Mouse (Mus musculus) c-Kit-negative CD71-positive TER-119-positive erythroid progenitor cells, embryonic 14.5 days (primary cell): ENCODE measurements around the gene Rad51b.

Source experiments
- DNase-seq: peaks from one replicate; pipeline ENCODE4 v3.0.0-alpha.2; 2013; ENCODE audit warnings: low read depth, low spot score

Rad51b gene

DNA sequence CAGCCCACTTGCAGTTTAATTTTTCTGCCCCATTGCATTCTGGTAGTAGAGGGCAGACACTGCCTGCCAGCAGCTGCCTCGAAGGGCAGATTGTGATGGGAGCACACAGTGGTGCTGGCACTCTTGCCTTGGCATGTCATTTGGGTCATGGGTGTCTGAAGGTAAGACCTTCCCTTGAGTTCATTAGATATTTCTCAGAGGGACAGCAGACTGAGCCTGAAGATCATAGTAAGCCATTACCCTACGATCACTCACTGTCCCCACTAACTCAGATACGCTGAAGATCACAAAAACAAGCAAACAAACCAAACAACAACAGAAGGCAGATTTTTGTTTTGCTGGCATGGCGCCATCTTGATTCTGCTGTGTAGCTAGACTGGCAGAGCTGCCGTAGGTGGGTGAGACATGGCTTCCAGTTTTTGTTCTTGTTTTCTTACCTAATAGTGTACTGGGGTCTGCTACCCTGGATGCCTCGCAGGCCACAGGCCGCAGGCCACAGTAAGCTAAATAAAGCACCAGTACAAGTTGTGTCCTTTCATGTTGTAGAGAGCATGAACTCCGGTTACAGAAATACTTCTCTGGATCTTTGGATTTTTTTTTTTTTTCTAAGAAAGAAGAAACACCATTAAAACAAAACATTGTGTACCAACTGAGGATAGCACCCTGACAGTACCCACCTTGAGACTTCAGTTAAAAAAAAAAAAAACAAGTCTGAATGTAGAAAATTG lies 316.1 kb downstream of the Rad51b start:
- no peak for DNase-seq

DNA sequence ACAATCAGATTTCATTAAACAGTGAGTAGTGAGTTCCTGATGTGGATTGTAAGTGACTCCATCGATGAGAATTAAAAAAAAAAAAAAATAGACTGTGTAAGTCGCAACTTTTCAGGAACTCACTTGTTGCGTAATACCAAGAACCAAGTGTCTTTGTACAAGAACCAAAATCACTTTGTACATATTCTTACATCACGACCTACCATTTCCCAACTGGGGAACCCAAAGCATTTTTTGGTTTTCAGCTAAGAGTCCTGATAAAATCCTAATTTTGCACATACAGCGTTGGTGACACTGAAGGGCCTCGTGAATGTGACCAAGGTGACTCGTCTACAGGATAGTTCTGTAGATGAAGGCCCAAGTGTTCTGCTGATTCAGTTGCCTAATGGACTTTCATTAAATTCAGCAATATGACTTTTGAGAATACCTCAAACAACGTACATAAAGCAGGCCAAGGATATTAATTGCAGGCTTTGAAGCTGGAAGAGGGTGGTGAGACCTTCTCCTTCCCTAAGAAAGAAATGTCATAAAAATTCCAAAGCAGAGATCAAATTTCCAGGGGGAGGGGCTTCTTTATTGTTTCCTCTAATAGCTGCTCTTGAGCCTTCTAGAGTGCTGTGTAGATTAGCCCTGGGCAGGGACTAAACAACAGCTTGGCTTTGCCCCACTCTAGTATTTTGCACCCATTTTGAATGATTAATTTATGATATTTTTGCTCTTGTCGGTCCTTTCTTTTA lies 316.9 kb downstream of the Rad51b start:
- no peak for DNase-seq

DNA sequence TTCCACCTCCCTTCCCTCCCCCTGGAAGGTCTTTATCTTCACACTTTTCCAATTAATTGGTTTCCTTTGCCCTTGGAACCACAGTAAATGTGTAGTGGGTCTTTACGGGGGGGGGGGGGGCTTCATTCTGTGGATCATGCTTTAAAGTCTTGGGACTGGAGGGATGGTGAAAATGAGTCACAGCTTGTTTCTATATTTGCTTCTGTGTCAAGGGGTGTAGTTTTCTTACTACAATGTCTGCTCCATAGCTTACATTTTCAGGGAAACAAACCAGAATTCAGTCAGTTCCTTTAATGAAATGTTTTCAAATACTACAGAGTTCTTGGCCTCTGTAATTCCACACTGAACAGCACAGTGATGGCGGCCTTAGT lies 317.5 kb downstream of the Rad51b start:
- DNase-seq: no peak

DNA sequence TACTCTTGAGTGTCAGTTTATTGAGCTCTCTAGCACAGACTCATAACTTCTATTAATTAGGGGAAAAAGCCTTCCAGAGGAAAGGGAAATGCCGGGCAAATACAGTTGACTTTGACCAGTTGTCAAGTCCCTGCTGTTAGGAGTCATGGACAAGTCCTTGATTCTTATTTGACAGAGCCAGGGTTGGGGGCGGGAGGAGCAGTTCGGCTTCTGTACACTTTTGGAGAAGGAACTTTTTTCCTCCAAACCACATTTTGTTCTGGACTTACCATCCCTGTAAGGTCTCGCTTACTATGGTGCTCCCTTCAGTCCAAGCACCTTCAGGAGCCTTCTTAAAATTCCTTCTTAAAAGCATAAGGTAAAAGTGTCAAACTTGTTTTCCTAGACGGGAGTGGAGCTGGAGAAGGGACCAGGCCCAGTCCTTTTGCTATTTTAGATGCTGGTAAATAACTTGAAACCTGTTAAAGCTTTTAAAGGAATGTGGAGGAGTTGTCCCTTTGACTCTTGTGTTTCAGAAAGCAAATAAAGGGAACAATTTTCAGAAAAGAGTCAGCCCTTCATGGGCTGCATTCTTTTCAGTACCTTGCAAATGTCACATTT lies 318.7 kb downstream of the Rad51b start:
- no peak for DNase-seq

DNA sequence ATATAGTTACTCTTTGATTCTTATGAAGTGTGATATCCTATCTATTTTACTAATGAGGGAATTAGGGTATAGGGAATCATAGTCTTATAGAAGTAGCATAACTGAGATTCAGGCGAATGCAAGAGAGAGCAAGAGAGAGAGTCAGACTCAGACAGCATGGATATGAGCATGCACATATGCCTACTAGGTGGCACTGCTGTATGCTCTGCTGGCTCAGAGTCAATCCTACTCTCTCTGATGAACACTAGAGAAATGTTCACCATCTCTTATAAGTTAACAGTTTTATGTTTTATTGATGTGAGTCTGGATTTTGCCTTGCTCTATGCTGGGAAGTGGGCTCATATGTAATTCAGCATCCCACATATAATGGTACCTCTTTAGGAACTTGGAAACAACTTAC lies 321.9 kb downstream of the Rad51b start:
- no peak for DNase-seq

DNA sequence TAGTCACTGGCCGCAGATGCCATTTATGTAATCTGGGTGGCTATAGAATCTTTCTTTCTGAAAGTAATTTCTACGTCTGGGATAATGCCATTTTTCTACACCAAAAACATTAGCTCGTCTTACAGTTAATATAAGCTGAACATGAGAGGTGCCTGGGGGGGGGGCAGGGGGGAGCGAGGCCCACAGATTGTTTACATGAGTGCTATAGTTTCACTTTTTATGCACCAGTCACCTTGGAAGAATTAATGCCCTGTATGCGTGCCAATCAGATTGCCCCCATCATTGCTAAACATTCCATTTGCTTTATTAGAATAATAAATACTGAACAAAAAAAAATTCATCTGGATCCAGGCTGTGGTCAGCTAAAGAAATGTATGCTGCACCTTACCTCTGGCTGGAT lies 323.6 kb downstream of the Rad51b start:
- DNase-seq: no peak

DNA sequence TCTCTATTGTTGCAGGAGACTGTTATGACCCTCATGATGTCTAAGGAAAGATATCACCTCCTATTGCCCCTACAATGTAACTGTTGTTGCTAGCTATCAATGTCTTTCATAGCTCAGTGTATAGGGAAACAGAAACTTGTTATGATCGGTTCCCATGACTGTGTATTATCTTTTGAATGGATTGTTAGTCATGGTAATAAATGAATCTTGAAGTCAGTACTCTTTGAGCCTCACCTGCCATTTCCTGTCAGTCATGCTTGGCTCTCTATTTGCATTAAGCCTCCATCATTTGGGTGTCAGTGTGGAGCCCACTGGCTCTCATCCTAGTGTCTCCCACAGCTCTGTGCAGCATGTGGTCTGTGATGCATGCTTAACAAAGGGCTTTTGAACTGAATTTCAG lies 326.2 kb downstream of the Rad51b start:
- DNase-seq: no peak

DNA sequence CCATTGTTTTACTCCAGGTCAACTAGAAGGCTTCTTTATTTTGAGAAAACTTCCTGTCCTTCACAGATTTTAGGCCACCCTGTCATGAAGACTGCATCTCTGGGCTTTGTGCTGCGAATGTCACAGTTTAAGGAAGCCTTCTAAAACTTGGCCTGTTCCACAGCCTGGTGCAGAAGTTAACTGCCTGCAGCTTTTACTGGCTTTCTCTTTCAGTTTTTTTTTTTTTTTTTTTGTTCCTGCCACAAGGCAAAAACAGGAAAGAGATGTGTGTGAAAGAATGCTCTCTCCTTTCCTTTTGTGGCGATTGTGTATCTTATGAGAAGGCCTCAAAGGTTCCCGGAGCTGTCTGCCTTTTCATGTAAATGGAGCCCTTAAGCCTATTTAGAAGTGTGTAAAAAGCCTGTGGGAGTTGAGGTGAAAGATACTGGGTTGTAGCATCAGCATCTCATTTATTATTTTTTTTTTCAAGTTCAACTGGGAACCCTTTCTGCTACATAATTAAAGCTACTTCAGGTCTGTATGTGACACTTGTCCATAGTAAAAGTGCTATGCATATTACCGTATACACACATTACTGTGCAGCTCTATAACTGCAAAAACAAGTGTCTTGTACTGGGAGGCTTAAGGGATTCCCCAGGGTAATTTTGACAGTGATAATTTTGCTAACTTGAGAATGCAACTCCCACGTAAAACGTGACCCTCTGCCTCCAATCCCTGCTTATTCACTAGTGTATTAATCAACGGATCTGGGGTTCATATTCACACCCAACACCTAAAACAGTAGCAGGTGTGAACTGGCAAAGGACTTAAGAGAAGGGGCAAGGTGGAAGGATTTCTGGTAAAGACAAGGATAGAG lies 328.8 kb downstream of the Rad51b start:
- DNase-seq: no peak

DNA sequence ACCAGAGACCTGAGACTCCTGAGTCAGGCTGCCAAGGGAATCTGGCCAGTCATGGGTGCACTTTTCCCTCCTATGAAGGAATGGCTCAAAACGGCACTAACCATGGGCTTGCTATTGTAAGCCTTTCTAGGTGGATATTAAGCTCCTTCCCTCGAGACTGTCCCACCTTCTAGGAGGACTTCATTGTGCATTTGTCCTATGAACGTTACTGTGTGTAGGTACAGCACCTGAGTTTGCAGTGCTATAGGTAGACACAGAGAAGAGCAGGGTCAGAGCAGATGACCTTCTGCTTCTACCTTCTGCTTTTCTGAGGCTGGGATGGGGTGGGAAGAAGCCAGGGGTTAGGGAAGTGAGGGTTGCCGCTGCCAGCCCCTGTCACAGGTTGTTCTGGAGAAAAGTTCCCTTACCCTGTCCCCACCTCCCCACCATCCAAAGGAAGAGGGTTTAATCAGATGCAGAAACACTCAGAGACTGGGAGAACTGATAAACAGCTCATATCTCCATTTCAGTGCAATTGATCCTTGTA lies 329.5 kb downstream of the Rad51b start:
- no peak for DNase-seq

DNA sequence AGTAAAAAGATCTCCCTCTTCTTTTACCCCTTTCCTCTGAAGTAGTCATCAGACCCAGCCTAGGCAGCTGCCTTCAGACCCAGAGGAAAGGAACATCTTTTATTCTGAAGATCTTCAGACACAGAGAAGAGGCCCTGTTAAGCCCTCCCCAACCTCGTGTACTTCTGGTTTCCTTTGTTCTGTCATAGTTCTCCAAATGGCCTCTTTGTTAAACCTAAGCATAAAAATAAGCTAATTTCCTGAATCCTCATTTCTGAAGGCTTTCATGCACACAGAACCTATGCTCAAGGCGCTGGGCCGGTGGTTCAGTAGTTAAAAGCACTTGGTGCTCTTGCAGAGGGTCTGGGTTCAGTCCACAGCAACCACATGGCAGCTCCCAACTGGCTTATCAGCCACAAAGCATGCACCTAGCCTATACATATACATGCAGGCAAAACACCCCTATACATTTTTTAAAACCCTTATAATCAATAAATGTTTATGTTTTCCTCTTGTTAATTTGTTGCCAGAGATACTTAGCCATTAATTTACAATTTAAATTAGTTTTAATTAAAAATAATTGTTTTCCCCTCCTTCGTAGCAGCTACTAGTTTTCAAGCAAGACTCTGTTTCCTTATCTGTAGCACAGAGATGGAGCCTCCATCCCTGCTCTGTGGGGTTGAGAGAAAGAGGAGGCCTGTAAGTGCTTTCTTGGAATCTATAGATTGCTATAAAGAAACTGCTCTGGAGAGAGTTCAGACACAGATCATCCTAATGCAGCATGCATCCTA lies 330.5 kb downstream of the Rad51b start:
- no peak for DNase-seq

DNA sequence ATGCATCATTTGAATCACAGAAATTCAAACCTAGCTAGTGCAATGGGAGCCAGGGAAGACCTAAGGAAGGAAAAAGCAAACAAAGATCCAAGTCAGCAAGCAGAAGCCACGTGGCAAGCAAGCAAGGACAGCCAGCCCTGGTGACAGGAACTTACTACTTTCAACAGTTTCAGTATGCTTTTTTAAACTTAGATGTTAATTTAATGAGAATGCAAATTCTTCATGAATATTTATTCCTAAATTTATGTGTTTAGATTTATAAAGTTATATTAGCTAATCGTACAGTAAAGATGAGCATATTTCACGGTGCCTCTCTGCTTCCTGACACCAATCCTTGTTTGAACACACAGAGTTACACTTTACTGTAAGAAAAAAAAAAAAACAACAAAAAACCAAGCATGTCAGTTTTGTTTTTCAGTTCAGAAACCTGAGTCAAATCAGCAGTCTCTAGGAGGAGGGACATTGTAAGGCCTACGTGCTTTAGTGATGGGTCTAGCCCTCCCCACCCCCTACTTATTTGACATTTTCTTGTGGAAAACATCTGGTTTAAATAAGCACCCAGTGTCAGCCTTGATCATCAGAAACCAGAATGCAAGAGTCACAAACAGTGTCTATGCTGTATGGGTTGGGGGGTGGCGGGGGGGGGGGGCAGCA lies 331.2 kb downstream of the Rad51b start:
- DNase-seq: no peak

DNA sequence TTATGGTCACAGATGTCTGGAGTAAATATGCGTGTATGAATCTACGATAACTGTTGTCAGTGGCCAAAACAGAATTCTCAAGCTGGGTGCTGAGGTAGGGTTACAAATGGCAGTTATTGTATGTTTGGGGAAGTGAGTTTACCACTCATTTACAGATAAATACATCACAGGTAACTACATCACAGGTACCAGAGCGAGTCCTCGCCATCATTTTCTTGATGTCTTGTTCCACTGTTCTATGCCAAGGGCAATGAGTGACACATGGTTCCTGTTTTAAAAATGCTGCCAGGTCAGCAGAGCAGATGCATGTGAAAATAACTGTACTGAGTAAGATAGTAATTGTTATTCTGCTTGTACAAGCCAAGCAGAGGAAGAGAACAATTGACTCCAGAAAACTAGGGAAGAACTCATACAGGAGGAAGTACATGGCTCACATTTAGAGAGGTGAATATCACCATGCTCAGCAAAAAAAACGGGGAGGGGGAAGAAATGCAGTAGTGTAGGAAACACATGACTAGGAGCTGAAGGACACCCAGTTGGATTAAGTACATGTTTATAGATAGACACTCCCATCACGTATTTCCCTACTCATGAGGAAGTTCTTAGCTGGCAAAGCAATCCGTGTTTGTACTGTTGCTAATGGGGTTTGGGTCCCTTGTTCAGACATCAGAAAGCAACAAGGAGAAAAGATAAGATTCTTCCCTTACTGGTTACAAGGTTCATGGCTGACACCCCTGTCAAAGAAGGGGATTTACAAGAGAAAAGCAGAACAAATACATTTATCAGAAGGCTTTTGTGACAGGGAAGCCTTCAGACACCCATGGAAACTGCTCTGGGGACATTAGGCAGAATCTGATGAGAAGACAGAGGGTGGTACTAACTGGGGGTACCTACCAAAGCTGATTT lies 333.1 kb downstream of the Rad51b start:
- no peak for DNase-seq

DNA sequence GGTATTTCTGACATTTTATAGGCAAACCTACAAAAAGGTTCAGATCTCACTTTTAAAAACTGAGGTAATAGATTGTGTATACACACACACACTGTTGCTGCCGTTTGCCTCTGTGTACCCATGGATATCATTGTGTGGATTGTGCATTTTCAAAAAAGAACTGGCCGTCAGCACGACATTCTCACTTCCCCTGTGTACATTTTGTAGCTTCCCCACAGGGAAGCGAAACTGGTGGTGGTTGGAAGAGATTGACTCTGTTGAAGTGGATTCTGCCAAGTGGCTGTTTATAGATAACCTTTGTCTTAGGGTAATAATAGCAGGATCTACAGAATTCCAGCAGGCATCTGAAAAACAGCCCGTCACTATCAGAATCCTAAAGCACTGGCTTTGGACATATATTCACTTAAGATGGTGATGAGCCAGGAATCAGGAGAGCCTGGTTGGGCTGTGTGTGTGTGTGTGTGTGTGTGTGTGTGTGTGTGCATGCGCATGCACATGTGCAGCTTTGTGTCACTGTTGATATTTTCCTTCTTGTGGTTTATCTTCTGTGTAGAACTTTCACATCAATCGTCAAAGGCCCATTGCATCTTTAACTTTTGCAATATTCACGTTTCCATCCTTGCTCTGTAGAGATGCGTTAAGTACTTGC lies 336.5 kb downstream of the Rad51b start:
- no peak for DNase-seq

DNA sequence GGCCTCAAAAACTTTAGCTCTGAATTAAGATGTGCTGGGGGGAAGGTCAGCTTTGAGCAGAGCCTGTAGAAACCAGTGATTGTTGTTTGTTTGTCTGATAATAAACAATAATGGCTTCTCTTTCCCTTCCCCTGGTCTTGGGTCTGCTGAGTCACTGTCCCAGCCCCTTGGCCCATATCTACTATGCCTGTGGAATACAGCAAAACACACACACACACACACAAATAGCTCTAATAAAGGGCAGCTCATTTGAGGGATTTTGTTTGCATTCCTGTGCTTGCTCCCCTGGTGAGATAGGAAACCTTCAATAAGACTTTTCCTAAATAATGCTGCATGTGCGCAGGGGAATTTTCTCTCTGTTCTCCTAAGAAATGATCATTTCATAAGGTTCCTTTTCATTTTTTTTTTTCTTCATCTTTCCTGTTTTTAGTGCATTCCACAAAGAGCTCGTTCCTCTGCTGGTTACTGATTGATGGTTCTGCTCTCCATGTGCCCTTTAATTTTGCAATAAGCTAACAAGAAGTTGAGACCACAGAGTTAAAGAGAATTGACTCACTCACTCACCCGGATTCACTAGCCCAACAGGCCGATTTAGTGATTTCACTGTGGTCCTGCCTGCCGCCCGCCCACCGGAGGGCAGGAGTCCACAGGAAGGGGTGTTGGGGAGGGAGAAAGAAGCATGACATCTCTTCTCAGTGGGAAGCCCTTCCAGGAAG lies 344.6 kb downstream of the Rad51b start:
- no peak for DNase-seq

DNA sequence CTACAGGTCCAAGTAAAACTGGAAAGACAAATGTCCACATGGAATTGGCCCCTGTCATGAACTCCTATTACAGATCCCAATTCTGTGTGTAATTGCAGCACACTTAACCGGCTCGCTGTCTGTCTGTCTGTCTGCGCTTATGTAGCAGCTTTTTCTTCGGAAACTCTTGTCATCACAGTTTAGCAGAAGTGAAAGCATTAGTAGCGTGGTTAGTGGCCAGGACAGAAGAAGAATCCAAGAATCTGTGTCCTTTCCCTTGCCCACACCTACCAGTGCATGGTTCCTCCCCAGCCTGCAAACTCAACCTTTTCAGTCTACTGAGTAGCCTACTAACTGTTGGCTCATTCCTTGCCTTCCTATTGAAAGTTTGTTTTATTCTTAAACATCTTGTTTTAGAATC lies 345.6 kb downstream of the Rad51b start:
- no peak for DNase-seq

DNA sequence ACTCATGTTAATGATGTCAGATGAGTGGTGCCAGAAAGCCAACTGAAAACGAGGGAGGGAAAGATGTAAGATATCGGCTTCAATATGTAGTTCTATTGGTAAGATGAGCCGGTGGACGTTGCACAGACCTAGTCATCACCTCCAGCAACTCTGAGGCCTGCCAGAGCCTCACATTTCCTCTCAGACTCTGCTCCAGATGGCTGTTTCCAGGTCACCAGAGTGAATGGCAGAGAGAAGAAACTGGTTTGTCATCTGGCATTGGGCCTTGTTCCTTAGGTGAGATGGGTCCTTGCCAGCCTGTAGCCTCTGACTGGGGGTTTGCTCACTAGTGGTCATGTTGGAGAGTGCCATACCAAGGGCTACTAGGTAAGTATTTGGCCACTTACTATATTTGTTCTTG lies 348.6 kb downstream of the Rad51b start:
- DNase-seq: no peak

DNA sequence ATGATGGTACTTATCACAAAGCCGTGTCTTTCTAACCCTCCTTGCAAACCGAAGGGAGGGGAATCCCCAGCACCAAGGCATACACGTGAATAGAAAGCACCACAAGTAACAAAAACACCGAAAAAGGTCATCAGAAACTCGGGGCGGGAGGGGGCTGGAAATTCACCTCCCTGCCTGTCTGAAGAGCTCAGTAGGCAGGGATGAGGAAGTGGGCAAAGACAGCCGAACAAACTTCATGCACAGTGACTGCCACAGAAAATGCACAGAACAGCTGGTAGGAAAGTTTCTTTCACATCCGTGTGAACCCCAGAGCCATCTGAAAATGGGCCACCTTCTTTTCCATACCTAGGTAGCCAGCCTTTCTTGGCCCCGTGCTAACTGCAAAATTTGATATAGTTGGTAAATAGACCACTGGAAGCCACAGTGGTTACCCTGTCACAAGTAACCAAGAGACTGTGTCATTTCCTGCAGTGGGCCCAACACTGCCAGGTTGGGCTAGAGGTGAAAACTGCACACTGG lies 349.6 kb downstream of the Rad51b start:
- no peak for DNase-seq

DNA sequence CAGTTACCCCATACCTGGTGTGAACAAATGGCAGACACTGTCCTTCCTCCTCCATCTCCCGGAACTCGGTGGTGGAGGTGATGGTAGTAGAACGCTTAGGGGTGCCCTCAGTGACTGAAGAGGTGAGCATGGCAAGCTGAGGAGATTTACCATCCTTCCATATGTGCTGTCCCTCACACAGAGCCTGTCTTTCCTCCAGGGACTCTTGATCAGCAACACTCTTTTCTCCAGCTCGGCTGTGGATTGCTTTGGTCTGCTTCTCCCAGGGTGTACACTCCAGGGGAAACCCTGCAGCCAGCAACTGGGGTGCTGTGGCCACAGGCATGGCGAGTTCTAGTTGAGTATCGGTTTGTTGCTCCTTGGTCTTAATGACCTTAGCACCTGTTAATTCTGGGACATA lies 350.3 kb downstream of the Rad51b start:
- DNase-seq: no peak
